Mouse (Mus musculus): Measurements from ENCODE around the gene Prim1.

DNA sequence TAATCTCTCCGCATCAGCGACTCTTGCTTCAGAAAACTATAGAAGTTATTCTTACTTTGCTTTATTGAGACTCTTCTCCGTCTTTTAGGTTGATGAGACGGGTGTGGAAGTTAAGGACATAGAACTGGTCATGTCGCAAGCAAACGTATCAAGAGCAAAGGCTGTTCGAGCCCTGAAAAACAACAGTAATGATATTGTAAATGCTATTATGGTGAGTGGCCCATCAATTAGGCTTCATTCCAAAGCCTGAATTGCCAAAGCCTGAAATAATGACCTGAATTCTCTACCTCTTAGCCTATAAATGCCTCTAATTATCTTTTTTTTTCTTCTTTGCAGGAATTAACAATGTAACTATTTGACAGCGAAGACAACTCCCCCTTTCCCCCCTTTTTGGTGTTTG, 33.2 kb downstream of the Prim1 start:
- TF ChIP-seq CTCF (IDR thresholded peaks at IDR 0.05) (no peak), EP300 (IDR thresholded peaks at IDR 0.05) (no peak)

Measured in lung, postnatal 0 days (tissue).